Mouse (Mus musculus) embryonic facial prominence, embryonic 11.5 days (tissue): ENCODE data around the gene Bloc1s3. TPM values are rescaled to one million over a fixed set of nuclear protein-coding genes. Genes with fewer than 3 reads are reported as not detected.
A peak's percentile ranks its signal among the peaks of the same experiment; 100 is the strongest.

Source experiments
- ATAC-seq: fragments of 200-750 bp; cut with Nextera tagmentation; replicated peaks from 2 replicates; pipeline ENCODE4 v1.8.0; 2017; ENCODE audit warnings: low read depth; ENCODE audit not compliant: insufficient number of reproducible peaks, low FRiP score, low TSS enrichment
- DNase-seq: peaks from one replicate; pipeline ENCODE4 v3.0.0-alpha.2; 2015; ENCODE audit warnings: low spot score
- H3K27ac ChIP-seq: fragments of 300-500 bp; sonication (generic); replicated peaks from 2 replicates; pipeline ENCODE4 v1.5.1; 2014; ENCODE audit warnings: mild to moderate bottlenecking, low read depth, low read length, control low read depth
- H3K27me3 ChIP-seq: fragments of 300-500 bp; sonication (generic); 2 replicates; pipeline ENCODE4 v1.6.1; 2014; ENCODE audit warnings: mild to moderate bottlenecking, low read length, moderate library complexity, mixed read lengths; ENCODE audit not compliant: control insufficient read depth, insufficient read depth
- H3K36me3 ChIP-seq: fragments of 300-500 bp; sonication (generic); replicated peaks from 2 replicates; pipeline ENCODE4 v1.6.1; 2014; ENCODE audit warnings: low read depth, mild to moderate bottlenecking, low read length, moderate library complexity, mixed read lengths; ENCODE audit not compliant: control insufficient read depth, insufficient read depth
- H3K4me1 ChIP-seq: fragments of 300-500 bp; sonication (generic); 2 replicates; pipeline ENCODE4 v1.6.1; 2014; ENCODE audit warnings: low read length, mixed read lengths; ENCODE audit not compliant: control insufficient read depth, insufficient read depth
- H3K4me2 ChIP-seq: fragments of 300-500 bp; sonication (generic); 2 replicates; pipeline ENCODE4 v1.6.1; 2014; ENCODE audit warnings: low read depth, mild to moderate bottlenecking, control low read depth, low read length, moderate library complexity
- H3K4me3 ChIP-seq: fragments of 300-500 bp; sonication (generic); 2 replicates; pipeline ENCODE4 v1.5.1; 2014; ENCODE audit warnings: low read depth, low read length, control low read depth
- H3K9ac ChIP-seq: fragments of 300-500 bp; sonication (generic); replicated peaks from 2 replicates; pipeline ENCODE4 v1.6.1; 2014; ENCODE audit warnings: mild to moderate bottlenecking, control low read depth, low read length
- H3K9me3 ChIP-seq: fragments of 300-500 bp; sonication (generic); replicated peaks from 2 replicates; pipeline ENCODE4 v1.6.1; 2016; ENCODE audit warnings: mild to moderate bottlenecking, low read length, inconsistent platforms, mixed read lengths; ENCODE audit not compliant: control insufficient read depth
- WGBS: fragments of 180-500 bp; shearing (Covaris S2); extraction: QIAGEN DNeasy Blood & Tissue Kit; methylation state at CpG from one replicate; pipeline ENCODE4 v1.1.7; 2014; 5-methylcytosine and 5-hydroxymethylcytosine counted together
- polyA plus RNA-seq: library from polyadenylated mRNA; unstranded; fragments of >200 nt; fragmentation: Nextera tagmentation; extraction: Ambion mirVana; gene quantifications from 2 replicates; pipeline ENCODE4 v1.2.1, GENCODE M21; 2014

Gene Bloc1s3
- polyA plus RNA-seq, 1 experiment from 2014 or later, result 2.3 TPM

DNA sequence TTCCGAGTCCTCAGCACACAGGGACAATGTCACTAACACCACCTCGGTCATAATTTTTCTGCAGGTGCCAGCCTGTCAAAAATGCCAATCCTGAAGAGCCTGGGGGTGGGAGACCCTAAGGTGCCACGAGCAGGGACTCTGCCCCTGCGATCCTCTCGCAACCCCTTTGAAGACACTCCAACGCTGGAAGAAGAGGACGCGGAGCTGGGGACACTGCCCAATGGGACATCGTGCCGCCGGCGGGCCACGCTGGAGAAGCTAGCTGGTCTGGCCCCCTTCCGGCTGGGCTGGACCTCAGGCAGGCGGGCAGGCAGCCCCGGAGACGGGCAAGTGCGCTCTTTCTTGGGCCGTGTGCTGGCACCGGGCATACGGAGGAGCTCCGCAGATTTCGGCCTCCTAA, 38.8 kb downstream of the Bloc1s3 start:
- Histone ChIP-seq H3K4me3 (no peak overlapping the region), H3K4me1 (peaks cover 6% of the 10 kb centered on the region), H3K4me2 (no peak overlapping the region), H3K9ac (no peak overlapping the region), H3K27ac (no peak overlapping the region), H3K36me3 (no peaks in the 10 kb centered on the region), H3K27me3 (peaks cover 45% of the 10 kb centered on the region), H3K9me3 (no peaks in the 10 kb centered on the region)
- ATAC-seq (no peak), DNase-seq (no peak)
- WGBS, result 16% methylated on average over 23 of the region's 23 CpGs

DNA sequence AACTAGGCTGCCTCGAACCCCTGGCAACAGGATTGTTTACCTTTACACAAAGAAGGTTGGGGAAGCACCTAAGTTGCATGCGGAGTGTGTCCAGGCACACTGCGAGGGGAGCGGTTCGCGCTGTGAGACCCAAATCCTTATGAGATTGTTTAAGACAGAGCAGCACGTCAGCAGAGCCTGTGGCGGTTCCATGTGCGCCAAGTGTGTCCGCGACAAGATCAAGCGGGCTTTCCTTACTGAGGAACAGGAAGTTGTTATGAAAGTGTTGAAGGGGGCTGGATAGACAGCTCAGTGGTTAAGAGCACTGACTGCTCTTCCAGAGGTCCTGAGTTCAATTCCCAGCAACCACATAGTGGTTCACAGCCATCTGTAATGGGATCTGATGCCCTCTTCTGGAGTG, 39.9 kb downstream of the Bloc1s3 start:
- DNase-seq, result no peak
- Histone ChIP-seq H3K27me3 (peaks cover 35% of the 10 kb centered on the region), H3K9ac (no peak overlapping the region), H3K27ac (no peak overlapping the region), H3K9me3 (no peaks in the 10 kb centered on the region), H3K36me3 (no peaks in the 10 kb centered on the region), H3K4me2 (no peak overlapping the region), H3K4me3 (no peak overlapping the region), H3K4me1 (peaks cover 9% of the 10 kb centered on the region)
- WGBS, result 62% methylated on average over 12 of the region's 12 CpGs
- ATAC-seq, result no peak

DNA sequence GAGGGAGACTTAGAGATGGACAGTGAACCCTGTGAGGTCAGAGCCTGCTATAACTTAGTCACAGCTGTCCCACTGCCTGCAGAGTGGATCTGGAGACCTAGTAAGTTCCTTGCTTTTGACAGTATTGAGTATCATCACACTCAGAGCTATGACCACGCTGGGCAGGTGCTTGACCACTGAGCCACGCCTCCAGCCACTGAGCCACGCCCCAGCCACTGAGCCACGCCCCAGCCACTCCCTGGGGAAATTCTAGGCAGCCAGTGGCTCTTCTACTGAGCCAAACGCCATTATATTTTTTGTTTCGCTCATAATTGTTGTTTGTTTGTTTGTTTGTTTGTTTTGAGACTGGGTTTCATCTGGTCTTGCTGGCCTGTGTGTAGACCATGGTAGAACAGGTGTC, 40.5 kb downstream of the Bloc1s3 start:
- no peaks in the 10 kb centered on the region for H3K9me3 ChIP-seq
- DNase-seq, result no peak
- no peak overlapping the region for H3K9ac ChIP-seq
- H3K27me3 ChIP-seq, result peaks cover 29% of the 10 kb centered on the region
- 40% methylated on average over 6 of the region's 6 CpGs for WGBS
- H3K27ac ChIP-seq, result no peak overlapping the region
- no peak for ATAC-seq
- H3K36me3 ChIP-seq, result no peaks in the 10 kb centered on the region
- H3K4me1 ChIP-seq, result peaks cover 9% of the 10 kb centered on the region
- no peak overlapping the region for H3K4me2 ChIP-seq
- no peak overlapping the region for H3K4me3 ChIP-seq

DNA sequence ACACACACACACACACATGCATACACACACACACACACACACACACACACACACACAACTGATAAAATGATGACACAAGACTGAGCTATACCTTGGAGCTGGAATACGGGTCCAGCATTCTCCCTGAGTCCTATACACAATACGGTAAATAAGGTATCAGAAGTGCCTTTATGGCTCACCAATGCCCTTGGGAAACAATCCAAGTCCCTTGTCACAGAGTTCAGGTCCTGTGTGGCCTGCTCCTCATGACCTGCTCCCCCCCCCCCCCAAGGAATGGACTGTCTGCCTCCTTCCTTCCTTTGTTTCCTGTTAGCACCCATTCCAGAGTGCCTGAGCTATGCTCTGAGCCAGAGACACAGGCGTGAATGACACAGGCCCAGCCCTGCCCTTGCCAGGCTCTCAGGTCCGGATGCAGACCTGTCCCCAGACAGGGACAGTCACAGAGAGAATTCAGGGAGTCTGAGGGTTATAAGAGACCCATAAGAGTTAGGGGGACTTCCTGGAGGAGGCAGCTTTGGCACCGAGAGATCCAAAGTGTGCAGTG, 41.5 kb downstream of the Bloc1s3 start:
- Histone ChIP-seq H3K9me3 (no peaks in the 10 kb centered on the region), H3K4me2 (no peak overlapping the region), H3K27ac (no peak overlapping the region), H3K27me3 (peaks cover 20% of the 10 kb centered on the region), H3K9ac (no peak overlapping the region), H3K36me3 (no peaks in the 10 kb centered on the region), H3K4me3 (no peak overlapping the region), H3K4me1 (peaks cover 9% of the 10 kb centered on the region)
- DNase-seq (no peak), ATAC-seq (no peak)
- 58% methylated on average over 5 of the region's 5 CpGs for WGBS

DNA sequence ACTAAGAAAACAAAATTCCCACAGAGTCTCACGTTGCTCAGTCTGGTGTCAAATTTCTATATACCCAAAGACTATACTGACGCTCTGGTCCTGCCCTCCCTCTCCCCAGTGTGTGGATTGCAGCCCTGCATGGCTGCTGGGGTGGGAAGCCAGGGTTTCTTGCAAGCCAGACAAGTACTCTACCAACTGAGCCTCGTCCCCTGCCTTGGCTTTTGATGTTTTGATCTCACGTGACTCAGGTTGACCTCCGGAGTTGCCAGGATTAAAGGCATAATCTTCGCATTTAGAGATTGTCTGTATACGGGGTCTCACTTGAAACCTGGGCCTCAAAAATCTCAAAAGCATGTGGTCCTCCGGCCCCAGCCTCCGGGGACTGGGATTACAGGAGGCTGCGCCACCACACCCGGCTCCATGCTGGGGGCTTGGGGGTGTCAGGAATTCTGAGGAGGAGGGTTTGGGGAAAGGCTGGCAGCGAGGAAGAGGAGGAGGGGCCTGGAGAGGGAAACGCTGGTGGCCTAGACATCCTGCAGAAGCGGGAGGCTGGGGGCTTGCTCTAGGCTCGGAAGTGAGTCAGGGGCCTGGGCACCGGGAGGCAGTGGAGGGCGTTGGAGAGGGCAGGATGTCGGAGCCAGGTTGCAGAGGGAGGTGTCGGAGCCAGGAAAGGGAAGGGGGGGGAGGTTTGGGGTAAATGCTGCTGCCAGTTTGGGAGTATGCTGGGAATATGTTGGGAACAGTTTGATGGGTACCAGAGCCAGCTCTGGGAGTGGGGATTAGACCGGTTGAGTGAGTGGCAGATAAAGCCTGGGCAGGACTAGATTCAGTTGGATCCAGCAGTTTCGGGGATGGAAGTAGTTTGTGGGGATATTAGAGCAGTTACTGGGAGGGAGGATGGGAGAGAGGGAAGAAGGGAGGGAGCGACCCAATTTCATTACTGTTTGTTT, 43.5 kb downstream of the Bloc1s3 start:
- Histone ChIP-seq H3K36me3 (no peaks in the 10 kb centered on the region), H3K27ac (peak overlapping the region; percentile 47), H3K4me1 (peaks cover 9% of the 10 kb centered on the region), H3K27me3 (peaks cover 9% of the 10 kb centered on the region), H3K9me3 (no peaks in the 10 kb centered on the region), H3K4me2 (peak overlapping the region; percentile 25), H3K4me3 (peak overlapping the region; percentile 15; the same call in 1 of the 2 replicates), H3K9ac (peak overlapping the region; percentile 52)
- DNase-seq, result peak; percentile 71
- WGBS, result 5% methylated on average over 22 of the region's 22 CpGs
- peak; percentile 63 for ATAC-seq

DNA sequence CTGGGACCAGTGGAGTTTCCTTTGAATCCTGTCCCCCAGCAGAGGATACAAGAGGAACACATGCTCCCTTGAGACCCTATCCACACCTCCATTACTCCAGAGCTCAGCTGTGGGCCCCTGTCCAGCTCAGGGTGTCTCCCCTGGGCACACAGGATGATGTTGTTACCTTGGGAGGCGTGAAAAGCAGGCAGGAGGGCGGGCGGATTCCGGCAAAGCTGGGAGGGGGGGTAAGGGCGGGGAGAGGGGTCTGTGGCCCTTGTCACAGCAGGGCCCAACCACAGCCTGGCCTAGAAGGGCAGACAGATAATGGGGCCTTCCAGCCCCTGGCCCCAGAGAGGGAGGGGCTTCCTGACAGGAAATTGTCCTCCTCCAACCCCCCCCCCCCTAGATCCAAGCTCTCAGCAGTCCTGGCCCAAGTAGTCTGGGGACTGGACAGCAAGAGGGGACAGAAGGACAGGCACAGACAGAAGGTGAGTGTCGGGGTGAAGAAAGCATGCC, 45.2 kb downstream of the Bloc1s3 start, which contains the start of gene Exoc3l2:
Gene Exoc3l2 (plus strand): TSS at position 448 of the 498 bp plus-strand sequence.
- no peak within 1 kb of the TSS for H3K4me3 ChIP-seq
- H3K9ac ChIP-seq, result no peak within 1 kb of the TSS
- no peak for DNase-seq
- no peak within 1 kb of the TSS for H3K27ac ChIP-seq
- H3K36me3 ChIP-seq, result no peaks in the 10 kb centered on the region
- H3K9me3 ChIP-seq, result no peaks in the 10 kb centered on the region
- H3K4me1 ChIP-seq, result peaks cover 9% of the 10 kb centered on the region
- WGBS, result 18% methylated on average over 6 of the region's 6 CpGs
- H3K27me3 ChIP-seq, result 0 out of 2 replicates have a peak, but pooled peaks cover 2% of the 10 kb centered on the region
- H3K4me2 ChIP-seq, result no peak within 1 kb of the TSS
- no peak for ATAC-seq

DNA sequence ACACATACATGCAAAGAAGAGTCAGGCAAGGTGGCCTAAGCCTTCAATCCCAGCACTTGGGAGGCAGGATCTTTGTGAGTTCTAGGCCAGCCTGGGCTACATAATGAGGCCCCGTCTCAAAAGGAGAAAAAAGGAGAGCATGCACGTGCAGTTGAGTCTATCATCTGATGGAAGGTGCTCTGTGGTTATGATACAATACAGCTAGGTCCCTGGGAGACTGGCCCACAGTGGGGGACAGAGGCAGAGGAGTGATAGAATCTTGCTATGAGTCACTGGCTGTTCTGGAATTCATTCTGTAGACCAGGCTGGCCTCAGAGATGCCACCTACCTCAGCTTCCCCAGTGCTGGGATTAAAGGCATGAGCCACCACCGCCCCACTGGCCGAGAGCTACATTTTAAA, 45.7 kb downstream of the Bloc1s3 start:
- H3K4me3 ChIP-seq, result no peak overlapping the region
- ATAC-seq, result no peak
- no peaks in the 10 kb centered on the region for H3K36me3 ChIP-seq
- H3K9ac ChIP-seq, result no peak overlapping the region
- H3K9me3 ChIP-seq, result no peaks in the 10 kb centered on the region
- H3K4me1 ChIP-seq, result peaks cover 9% of the 10 kb centered on the region
- H3K27me3 ChIP-seq, result 0 out of 2 replicates have a peak, but pooled peaks cover 1% of the 10 kb centered on the region
- no peak overlapping the region for H3K27ac ChIP-seq
- WGBS, result 62% methylated on average over 4 of the region's 4 CpGs
- no peak overlapping the region for H3K4me2 ChIP-seq
- DNase-seq, result no peak

DNA sequence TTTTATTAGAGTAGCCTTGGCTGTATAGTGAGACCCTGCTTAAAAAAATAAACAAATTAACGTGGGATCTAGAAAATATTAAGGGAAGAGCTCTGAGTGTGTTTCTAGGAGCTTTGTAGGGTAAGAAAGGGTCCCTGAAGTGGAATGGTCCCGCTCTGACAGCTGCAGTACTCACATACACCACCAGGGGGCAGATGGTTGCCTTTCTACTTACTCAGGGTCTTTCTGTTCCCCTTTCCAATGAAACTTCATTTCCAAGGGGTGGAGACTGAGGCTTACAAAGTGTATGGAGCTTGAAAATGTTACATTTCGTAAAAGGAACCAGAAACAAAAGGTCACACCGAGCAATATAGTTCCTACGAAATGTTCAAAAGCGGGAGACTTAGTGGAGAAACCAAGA, 46.7 kb downstream of the Bloc1s3 start:
- WGBS, result 8% methylated on average over 6 of the region's 6 CpGs
- Histone ChIP-seq H3K36me3 (no peaks in the 10 kb centered on the region), H3K4me2 (no peak overlapping the region)

More for the DNA sequence above, 46.7 kb downstream of the Bloc1s3 start:
- Histone ChIP-seq H3K9ac (no peak overlapping the region), H3K27me3 (no peaks in the 10 kb centered on the region), H3K9me3 (no peaks in the 10 kb centered on the region), H3K4me1 (peaks cover 9% of the 10 kb centered on the region), H3K27ac (no peak overlapping the region), H3K4me3 (no peak overlapping the region)
- DNase-seq, result peak; percentile 93
- no peak for ATAC-seq
